Mouse (Mus musculus): ENCODE results near the gene A530032D15Rik.
"Not testable (repeated sequence)": the region's sequence is repeated elsewhere in the genome, so short reads cannot be mapped to it uniquely, and the experiment has no call there.

A530032D15Rik gene

GRCm38 (mm10) chr1:85109753-85110152 lies at the start of gene A530032D15Rik:
TSS of gene A530032D15Rik (minus strand) at chr1:85109853.
- not testable (repeated sequence) for DNase-seq

GRCm38 (mm10) chr1:85155151-85155550 lies 45.5 kb upstream of the A530032D15Rik start:
- DNase-seq = not testable (repeated sequence)

GRCm38 (mm10) chr1:85133671-85134070 lies 24.0 kb upstream of the A530032D15Rik start:
- DNase-seq = not testable (repeated sequence)

- not testable (repeated sequence) for DNase-seq
Observed at GRCm38 (mm10) chr1:85121841-85122240, 12.2 kb upstream of the A530032D15Rik start.

GRCm38 (mm10) chr1:85118341-85118740 lies 8.7 kb upstream of the A530032D15Rik start:
- DNase-seq = not testable (repeated sequence)

- DNase-seq = not testable (repeated sequence)
Observed at GRCm38 (mm10) chr1:85117537-85117936, 7.9 kb upstream of the A530032D15Rik start.

DNA sequence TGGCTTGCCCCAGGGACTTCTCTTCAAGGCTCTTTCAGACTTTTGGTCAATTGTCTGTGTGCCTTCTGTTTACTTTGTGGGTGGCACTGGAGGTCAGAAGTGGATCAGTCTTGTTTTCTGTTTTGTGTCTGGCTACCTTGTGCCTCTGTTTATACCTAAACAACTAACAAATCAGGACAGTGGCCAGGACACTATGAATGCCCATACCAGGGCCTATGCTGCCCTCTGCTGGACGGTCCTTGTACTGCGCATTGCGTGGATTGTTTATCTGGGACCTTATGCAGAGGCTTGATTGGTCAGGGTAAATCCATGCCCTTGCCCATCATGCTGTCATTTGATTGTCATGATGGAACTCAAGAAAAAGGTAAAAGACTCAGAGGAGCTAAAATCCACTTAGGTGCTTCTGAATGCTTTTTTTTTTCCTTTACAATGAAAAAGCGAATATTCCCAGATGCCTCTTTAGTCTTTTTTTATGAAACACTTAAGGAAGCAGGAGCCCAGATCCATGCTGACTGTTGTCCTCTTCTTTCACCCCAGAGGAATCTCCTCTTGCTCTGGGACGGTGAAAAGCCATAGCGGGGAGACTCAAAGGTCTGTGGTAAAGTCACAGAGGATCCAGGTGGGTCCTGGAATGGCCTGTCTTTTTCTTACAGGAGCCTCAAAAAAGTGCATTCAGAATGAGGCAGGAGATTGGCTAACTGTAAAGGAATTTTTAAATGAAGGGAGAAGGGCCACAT lies 5.2 kb upstream of the A530032D15Rik start:
- peak; percentile 34 to 85 for DNase-seq

DNA sequence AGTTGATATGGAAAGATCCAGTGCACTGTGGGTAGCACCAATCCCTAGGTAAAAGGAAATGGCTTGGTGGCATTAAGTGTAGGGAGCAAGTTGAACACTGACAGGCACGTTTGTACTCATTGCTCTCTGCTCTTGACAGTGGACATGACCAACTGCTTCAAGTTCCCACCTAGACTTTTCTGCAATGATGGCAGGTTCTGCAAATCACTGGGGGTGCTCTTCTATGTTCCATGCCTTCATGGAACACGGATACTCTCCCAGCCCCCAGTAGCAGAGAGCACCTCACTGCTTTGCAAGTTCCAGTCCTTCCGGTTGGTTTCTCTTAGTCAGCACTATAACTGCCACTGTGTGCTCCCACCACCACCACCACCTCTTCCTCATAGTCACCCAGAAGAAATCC lies 4.4 kb upstream of the A530032D15Rik start:
- not testable (repeated sequence) for DNase-seq

DNA sequence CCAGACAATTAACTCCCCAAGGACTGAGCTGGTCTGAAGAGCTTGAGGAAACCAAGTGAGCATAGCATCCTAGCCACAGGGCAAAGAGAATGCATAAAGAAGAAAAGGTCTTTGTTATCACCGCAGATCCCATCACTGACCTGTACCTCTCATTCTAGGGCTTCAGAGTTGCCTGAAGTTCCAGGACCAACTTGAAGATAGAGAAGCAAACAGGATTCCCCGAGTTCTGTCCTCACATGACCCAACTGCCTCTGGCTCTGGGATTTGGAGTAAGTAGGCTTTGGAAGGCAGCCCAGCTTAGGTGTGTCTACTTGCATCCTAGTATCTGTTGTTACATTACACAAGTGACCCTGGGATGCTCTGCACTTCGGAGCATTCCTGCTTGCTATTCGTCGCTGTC lies 3.2 kb upstream of the A530032D15Rik start:
- DNase-seq = not testable (repeated sequence)

DNA sequence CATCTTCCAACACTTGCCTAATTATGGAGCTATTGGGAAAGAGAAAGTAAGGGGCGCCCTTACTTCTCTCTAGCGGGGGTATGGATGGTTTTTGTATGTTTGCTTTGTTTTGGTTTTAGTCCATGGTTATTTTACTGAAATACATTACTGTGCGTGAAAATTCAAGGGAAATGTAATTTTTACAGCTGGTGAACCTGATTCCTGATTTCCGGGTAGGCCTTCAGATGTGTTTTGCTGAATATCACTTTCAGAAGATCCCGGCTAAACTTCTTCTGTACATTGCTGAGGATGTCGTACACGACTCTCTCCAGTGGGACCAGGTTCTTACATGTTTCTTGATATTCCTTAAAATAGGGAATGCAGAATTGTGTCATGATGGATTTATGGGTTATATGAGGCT lies 2.6 kb upstream of the A530032D15Rik start:
- not testable (repeated sequence) for DNase-seq

DNA sequence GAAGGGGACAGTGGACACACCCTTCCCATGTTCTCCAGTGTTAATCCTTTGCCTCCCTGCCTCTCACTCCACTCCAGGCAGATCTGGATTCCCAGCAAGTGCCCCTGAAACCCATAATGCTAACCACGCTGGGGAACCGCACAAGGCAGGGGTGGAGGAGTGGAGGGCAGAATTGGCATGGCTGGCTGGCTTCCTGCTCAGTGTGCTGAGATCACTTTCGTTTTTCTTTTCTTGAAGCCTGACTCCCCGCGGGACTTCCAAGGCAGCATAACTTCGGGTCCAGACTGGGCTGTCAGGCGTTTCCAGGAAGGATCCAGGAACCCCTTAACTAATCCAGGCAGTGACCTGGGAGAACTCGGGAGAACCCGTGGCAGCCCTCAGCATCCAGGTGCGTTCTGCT lies 1.9 kb upstream of the A530032D15Rik start:
- DNase-seq = not testable (repeated sequence)

DNA sequence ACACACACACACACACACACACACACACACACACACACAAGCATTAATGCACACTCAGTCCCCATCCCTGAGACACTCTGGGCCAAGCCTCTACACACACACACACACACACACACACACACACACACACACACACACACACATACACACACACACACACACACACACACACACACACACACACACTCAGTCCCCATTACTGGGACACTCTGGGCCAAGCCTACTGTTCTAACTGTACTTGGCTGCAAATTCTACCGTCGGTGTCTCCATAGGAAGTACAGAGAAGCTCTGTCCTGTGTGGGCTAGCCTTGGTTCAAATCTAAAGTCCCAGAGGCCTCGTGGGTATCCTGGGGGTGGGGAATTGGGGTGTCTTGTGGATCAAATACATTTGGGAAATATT lies 1.2 kb upstream of the A530032D15Rik start:
- DNase-seq = not testable (repeated sequence)

- DNase-seq = not testable (repeated sequence)
Observed at GRCm38 (mm10) chr1:85106013-85106412, 3.6 kb downstream of the A530032D15Rik start.

- not testable (repeated sequence) for DNase-seq
Observed at GRCm38 (mm10) chr1:85105336-85105735, 4.3 kb downstream of the A530032D15Rik start.

GRCm38 (mm10) chr1:85101754-85102153 lies 7.9 kb downstream of the A530032D15Rik start:
- DNase-seq = not testable (repeated sequence)

DNA sequence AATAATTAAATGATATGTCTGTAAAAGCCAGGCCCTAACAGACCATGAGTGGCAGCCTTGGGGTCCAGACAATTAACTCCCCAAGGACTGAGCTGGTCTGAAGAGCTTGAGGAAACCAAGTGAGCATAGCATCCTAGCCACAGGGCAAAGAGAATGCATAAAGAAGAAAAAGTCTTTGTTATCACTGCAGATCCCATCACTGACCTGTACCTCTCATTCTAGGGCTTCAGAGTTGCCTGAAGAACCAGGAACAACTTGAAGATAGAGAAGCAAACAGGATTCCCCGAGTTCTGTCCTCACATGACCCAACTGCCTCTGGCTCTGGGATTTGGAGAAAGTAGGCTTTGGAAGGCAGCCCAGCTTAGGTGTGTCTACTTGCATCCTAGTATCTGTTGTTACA lies 9.8 kb downstream of the A530032D15Rik start, which contains the start of gene Gm10553:
Gene Gm10553, plus strand, starts transcription at position 301 of the 400 bp plus-strand sequence.
- DNase-seq = not testable (repeated sequence)

GRCm38 (mm10) chr1:85099081-85099480 lies 10.6 kb downstream of the A530032D15Rik start:
- not testable (repeated sequence) for DNase-seq

DNA sequence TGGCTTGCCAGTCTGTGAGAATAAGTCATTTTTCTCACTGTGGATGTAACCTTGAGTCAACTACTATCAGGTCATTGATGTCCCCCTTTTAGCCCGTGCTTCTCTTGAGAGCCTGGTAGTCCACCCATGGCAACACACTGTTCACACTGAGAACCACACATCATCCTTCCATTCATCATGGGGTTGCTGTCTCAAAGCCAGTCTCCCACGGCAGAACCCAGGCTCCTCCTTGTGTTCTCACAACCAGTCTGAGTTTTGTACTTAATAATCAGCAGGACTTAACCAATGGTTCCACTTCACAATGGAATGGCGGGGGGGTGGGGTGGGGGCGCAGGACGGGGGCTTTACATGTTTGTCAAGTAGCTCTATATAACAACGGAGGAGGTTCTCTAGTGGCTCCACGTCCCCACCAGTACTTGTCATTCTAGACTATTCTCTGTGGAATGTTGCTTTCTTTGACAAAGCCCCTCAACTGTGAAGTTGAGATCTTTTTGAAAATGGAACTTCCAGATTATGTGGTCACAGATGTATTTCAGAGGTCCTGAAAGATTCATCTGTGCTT lies 16.6 kb downstream of the A530032D15Rik start:
- not testable (repeated sequence) for DNase-seq

- not testable (repeated sequence) for DNase-seq
Observed at GRCm38 (mm10) chr1:85092169-85092568, 17.5 kb downstream of the A530032D15Rik start.

- DNase-seq = not testable (repeated sequence)
Observed at GRCm38 (mm10) chr1:85086211-85086610, 23.4 kb downstream of the A530032D15Rik start.

- not testable (repeated sequence) for DNase-seq
Observed at GRCm38 (mm10) chr1:85084803-85085202, 24.9 kb downstream of the A530032D15Rik start.

GRCm38 (mm10) chr1:85073099-85073498 lies 36.6 kb downstream of the A530032D15Rik start:
- DNase-seq = not testable (repeated sequence)

GRCm38 (mm10) chr1:85071690-85072089 lies 38.0 kb downstream of the A530032D15Rik start:
- not testable (repeated sequence) for DNase-seq

DNA sequence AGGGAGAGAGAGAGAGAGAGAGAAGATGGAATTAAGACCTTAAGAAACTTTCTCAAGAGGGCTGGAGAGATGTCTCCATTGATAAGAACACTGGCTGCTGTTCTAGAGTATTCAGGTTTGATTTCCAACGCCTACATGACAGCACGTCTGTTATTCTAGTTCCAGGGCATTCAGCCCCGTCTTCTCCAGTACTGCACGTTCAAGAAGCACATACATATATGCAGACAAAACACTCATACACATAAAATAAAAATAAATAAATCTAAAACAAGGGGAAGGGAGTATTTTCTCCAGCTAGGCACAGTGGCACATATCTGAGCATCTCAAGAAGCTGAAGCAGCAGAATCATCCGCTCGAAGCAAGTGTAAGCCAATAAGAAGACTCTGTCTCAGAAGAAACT lies 73.9 kb downstream of the A530032D15Rik start:
- not testable (repeated sequence) for DNase-seq
